Mouse (Mus musculus) testis, adult 2 months (tissue): ENCODE measurements around the gene Sfmbt2. TPM values are rescaled to one million over a fixed set of nuclear protein-coding genes. Genes with fewer than 3 reads are reported as not detected.

Experiments used
- H3K27ac ChIP-seq: fragments of 200-500 bp; 2 replicates; pipeline ENCODE4 v1.5.1; 2012; ENCODE audit warnings: low read depth, low read length; ENCODE audit not compliant: control insufficient read depth, insufficient read depth
- H3K27me3 ChIP-seq: fragments of 200-500 bp; 2 replicates; pipeline ENCODE4 v1.6.1; 2012; ENCODE audit warnings: mild to moderate bottlenecking, low read length, moderate library complexity; ENCODE audit not compliant: control insufficient read depth, insufficient read depth
- H3K36me3 ChIP-seq: fragments of 200-500 bp; 2 replicates; pipeline ENCODE4 v1.6.1; 2012; ENCODE audit warnings: mild to moderate bottlenecking, low read length; ENCODE audit not compliant: control insufficient read depth, insufficient read depth
- H3K4me1 ChIP-seq: fragments of 200-500 bp; 2 replicates; pipeline ENCODE4 v1.6.1; 2012; ENCODE audit warnings: low read length; ENCODE audit not compliant: control insufficient read depth, insufficient read depth
- H3K4me3 ChIP-seq: fragments of 200-500 bp; 2 replicates; pipeline ENCODE4 v1.5.1; 2012; ENCODE audit warnings: low read depth, mild to moderate bottlenecking, low read length, moderate library complexity, mixed read lengths; ENCODE audit not compliant: control insufficient read depth
- CTCF ChIP-seq: fragments of 200-500 bp; IDR thresholded peaks from 2 replicates; pipeline ENCODE4 v1.5.1; 2012; ENCODE audit warnings: low read depth, mild to moderate bottlenecking, inconsistent platforms, low read length, moderate library complexity; ENCODE audit not compliant: control insufficient read depth, insufficient read depth, insufficient replicate concordance
- POLR2A ChIP-seq: fragments of 200-500 bp; IDR thresholded peaks from 2 replicates; pipeline ENCODE4 v1.6.1; 2012; ENCODE audit warnings: low read depth, mild to moderate bottlenecking, inconsistent platforms, low read length, moderate library complexity; ENCODE audit not compliant: control insufficient read depth
- polyA plus RNA-seq: library from polyadenylated mRNA; depleted of rRNA; stranded (reverse); fragments of >200 nt; gene quantifications from 2 replicates; pipeline ENCODE4 v1.2.3, GENCODE M21; 2012

Sfmbt2 gene
- polyA plus RNA-seq, 1 experiment, result 15.2 TPM

GRCm38 (mm10) chr2:10390791-10391190 lies 20.5 kb downstream of the Sfmbt2 start:
- no peaks in the 10 kb centered on the region for H3K4me1 ChIP-seq
- no peaks in the 10 kb centered on the region for H3K27me3 ChIP-seq
- TF ChIP-seq POLR2A (no peak), CTCF (no peak)
- H3K4me3 ChIP-seq, result no peak overlapping the region
- no peak overlapping the region for H3K27ac ChIP-seq
- peaks cover 2% of the 10 kb centered on the region for H3K36me3 ChIP-seq

DNA sequence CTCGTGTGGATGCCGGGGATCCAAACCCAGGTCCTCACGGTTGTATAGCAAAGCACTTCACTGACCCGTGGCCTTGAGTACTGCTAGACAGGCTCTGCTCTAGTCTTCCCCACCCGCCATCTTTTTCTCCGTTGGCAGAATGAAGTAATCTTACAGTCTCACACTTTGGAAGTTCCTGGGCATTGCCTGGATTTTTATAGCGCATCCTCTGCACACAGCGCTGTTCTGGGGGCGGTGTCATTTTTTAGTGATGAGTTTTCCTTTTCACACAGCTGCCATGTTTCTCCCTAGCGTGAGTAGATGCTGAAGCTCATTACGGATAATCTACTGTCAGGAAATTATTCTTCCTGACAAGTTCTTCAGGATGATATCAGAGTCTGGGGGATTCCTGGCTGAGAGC lies 24.8 kb downstream of the Sfmbt2 start:
- Histone ChIP-seq H3K27me3 (no peaks in the 10 kb centered on the region), H3K36me3 (peaks cover 2% of the 10 kb centered on the region), H3K4me1 (no peaks in the 10 kb centered on the region), H3K4me3 (no peak overlapping the region), H3K27ac (no peak overlapping the region)
- no peak for TF ChIP-seq CTCF
- no peak for TF ChIP-seq POLR2A

- TF ChIP-seq POLR2A (no peak), CTCF (no peak)
- Histone ChIP-seq H3K27ac (no peak overlapping the region), H3K36me3 (peaks cover 2% of the 10 kb centered on the region; the same call in 1 of the 2 replicates), H3K4me1 (no peaks in the 10 kb centered on the region), H3K27me3 (no peaks in the 10 kb centered on the region), H3K4me3 (no peak overlapping the region)
Observed at GRCm38 (mm10) chr2:10397790-10398189, 27.5 kb downstream of the Sfmbt2 start.

GRCm38 (mm10) chr2:10406151-10406550 lies 35.8 kb downstream of the Sfmbt2 start:
- no peaks in the 10 kb centered on the region for H3K4me1 ChIP-seq
- no peak overlapping the region for H3K27ac ChIP-seq
- H3K27me3 ChIP-seq, result no peaks in the 10 kb centered on the region
- no peak overlapping the region for H3K4me3 ChIP-seq
- TF ChIP-seq POLR2A, result no peak
- TF ChIP-seq CTCF, result no peak
- no peaks in the 10 kb centered on the region for H3K36me3 ChIP-seq

DNA sequence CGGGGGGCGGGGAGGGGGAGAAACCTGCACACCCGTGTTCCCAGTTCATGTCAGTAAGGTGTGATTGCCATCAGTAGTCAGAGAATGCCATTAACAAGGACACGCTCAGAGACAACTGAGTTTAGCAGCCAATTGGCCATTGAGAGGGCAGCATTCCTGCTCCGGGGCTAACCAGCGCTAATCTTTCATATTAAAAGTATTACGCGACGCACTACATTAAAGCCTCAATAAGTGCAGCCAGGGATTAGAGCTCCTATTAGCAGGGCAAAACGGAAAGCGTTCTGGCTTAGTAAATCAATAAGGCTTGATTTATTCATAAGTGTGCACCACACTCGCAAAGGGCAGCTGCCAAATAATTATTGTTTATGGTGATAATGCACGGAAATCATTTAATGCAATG lies 39.1 kb downstream of the Sfmbt2 start:
- H3K36me3 ChIP-seq, result no peaks in the 10 kb centered on the region
- no peaks in the 10 kb centered on the region for H3K4me1 ChIP-seq
- no peak overlapping the region for H3K4me3 ChIP-seq
- TF ChIP-seq POLR2A, result no peak
- TF ChIP-seq CTCF, result no peak
- no peak overlapping the region for H3K27ac ChIP-seq
- no peaks in the 10 kb centered on the region for H3K27me3 ChIP-seq

DNA sequence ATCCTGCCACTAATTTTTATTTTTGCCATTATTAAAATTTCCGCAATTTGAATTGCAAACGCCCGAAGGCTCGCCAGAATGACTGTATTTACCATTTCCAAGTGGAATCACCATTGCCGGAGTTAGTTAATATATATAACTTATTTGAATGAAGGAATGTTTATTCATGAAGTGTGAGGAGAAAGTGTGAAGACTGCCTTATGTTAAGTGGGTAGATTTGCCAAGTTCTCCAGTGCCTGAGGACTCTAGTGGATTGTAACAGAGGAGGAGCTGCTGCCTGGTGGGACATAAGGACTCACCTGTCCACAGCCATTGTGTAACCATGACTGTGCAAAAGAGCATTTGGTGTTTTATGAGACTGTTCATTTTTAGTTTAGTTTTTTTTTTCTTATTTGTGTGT lies 39.8 kb downstream of the Sfmbt2 start:
- no peak for TF ChIP-seq POLR2A
- no peak for TF ChIP-seq CTCF
- Histone ChIP-seq H3K4me3 (no peak overlapping the region), H3K36me3 (no peaks in the 10 kb centered on the region), H3K27me3 (no peaks in the 10 kb centered on the region), H3K4me1 (no peaks in the 10 kb centered on the region), H3K27ac (no peak overlapping the region)

DNA sequence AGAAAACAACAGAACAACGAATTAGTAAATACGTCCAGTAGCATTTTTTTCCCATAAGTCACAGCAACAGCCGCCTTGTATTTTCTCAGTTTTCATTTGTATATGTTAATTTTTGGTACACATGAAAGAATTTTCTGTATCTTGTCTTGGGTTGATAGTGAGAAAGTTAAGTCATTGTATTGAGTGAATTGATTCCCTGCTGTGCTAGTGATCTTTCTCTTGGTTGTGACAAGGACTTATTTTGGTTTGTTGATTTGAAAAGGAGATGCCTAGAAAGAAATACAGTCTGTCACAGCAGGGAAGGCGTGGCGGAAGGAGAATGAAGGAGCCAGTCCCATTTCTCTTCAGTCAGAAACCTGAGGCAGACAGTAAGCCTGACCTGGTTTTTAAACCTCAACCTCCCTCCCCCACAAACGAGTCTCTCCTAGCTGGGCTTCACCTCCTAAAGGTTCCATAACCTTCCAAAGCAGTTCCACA lies 50.7 kb downstream of the Sfmbt2 start:
- no peak overlapping the region for H3K27ac ChIP-seq
- no peak overlapping the region for H3K4me3 ChIP-seq
- no peaks in the 10 kb centered on the region for H3K36me3 ChIP-seq
- no peaks in the 10 kb centered on the region for H3K4me1 ChIP-seq
- TF ChIP-seq POLR2A (no peak), CTCF (no peak)
- no peaks in the 10 kb centered on the region for H3K27me3 ChIP-seq

- Histone ChIP-seq H3K4me1 (no peaks in the 10 kb centered on the region), H3K27me3 (no peaks in the 10 kb centered on the region), H3K4me3 (no peak overlapping the region), H3K36me3 (no peaks in the 10 kb centered on the region), H3K27ac (no peak overlapping the region)
- no peak for TF ChIP-seq POLR2A
- TF ChIP-seq CTCF, result no peak
Observed at GRCm38 (mm10) chr2:10437290-10437689, 67.0 kb downstream of the Sfmbt2 start.
